Mouse (Mus musculus) limb, embryonic 15.5 days (tissue): ENCODE measurements around the gene Gzmm. TPM values are rescaled to one million over a fixed set of nuclear protein-coding genes. Genes with fewer than 3 reads are reported as not detected.
A peak's percentile ranks its signal among the peaks of the same experiment; 100 is the strongest.

Source experiments
- ATAC-seq: fragments of 200-750 bp; cut with Nextera tagmentation; 2 replicates; pipeline ENCODE4 v1.8.0; 2017; ENCODE audit warnings: low read depth, moderate TSS enrichment; ENCODE audit not compliant: insufficient number of reproducible peaks, low FRiP score, low TSS enrichment
- H3K27ac ChIP-seq: fragments of 300-500 bp; sonication (generic); 2 replicates; pipeline ENCODE4 v1.5.1; 2015; ENCODE audit warnings: moderate library complexity, mild to moderate bottlenecking, inconsistent platforms
- H3K27me3 ChIP-seq: fragments of 300-500 bp; sonication (generic); 2 replicates; pipeline ENCODE4 v1.6.1; 2015; ENCODE audit warnings: inconsistent platforms
- H3K36me3 ChIP-seq: fragments of 300-500 bp; sonication (generic); 2 replicates; pipeline ENCODE4 v1.6.1; 2015; ENCODE audit warnings: inconsistent platforms
- H3K4me1 ChIP-seq: fragments of 300-500 bp; sonication (generic); 2 replicates; pipeline ENCODE4 v1.6.1; 2015; ENCODE audit warnings: inconsistent platforms
- H3K4me2 ChIP-seq: fragments of 300-500 bp; sonication (generic); 2 replicates; pipeline ENCODE4 v1.6.1; 2015; ENCODE audit warnings: mild to moderate bottlenecking, inconsistent platforms
- H3K4me3 ChIP-seq: fragments of 300-500 bp; sonication (generic); 2 replicates; pipeline ENCODE4 v1.5.1; 2015; ENCODE audit warnings: mild to moderate bottlenecking, inconsistent platforms
- H3K9ac ChIP-seq: fragments of 300-500 bp; sonication (generic); 2 replicates; pipeline ENCODE4 v1.6.1; 2015; ENCODE audit warnings: inconsistent platforms
- H3K9me3 ChIP-seq: fragments of 300-500 bp; sonication (generic); 2 replicates; pipeline ENCODE4 v1.6.1; 2016; ENCODE audit warnings: inconsistent platforms
- WGBS: fragments of 180-500 bp; shearing (Covaris S2); methylation state at CpG from one replicate; pipeline ENCODE4 v1.1.7; 2015; 5-methylcytosine and 5-hydroxymethylcytosine counted together
- polyA plus RNA-seq: library from polyadenylated mRNA; unstranded; fragments of >200 nt; fragmentation: Nextera tagmentation; extraction: Ambion mirVana; gene quantifications from 2 replicates; pipeline ENCODE4 v1.2.1, GENCODE M21; 2015

The Gzmm gene
- polyA plus RNA-seq, 1 experiment from 2014 or later = 0.86 TPM

DNA sequence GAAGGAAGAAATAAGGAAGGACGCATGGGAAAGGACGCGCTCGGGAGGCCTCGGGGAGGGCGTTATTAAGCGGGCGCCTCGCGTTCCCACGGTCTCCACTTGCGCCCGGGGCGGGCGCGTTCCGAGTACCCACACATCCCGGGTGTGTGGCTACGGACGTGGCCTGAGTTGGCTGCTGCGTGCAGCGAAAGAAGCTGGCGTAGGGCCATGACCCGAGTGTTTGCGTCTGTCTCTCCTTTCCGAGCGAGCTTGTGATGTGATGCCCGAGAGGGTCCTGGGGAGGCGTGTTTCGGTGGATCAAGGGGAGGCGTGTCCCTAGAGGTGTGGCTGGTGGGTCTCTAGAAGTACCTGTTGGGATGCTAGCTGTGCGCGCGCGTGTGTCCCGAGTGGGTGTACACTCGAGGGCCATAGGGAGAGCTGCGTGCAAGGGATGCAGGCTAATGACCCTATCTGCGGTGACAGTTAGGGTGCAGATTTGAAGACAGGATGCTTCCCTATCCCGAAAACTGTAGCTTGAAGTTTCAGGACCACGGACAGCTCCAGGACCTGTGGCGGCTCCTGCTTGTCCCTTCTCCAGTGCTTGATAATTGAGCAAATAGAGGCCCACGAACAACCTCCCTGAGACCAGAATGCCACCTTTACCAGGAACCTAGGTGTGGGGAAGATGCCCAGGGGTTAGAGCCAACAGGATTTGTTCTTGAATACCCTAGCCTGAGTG is 29.0 kb downstream of the Gzmm start:
- 5% methylated on average over 43 of the region's 43 CpGs for WGBS
- no peaks in the 10 kb centered on the region for H3K9me3 ChIP-seq
- H3K27ac ChIP-seq = no peak overlapping the region
- peak overlapping the region; percentile 54 for H3K4me3 ChIP-seq
- no peak overlapping the region for H3K9ac ChIP-seq
- H3K4me1 ChIP-seq = peaks cover 18% of the 10 kb centered on the region
- peaks cover 74% of the 10 kb centered on the region for H3K27me3 ChIP-seq
- peak overlapping the region; percentile 97 for H3K4me2 ChIP-seq
- no peak for ATAC-seq
- no peaks in the 10 kb centered on the region for H3K36me3 ChIP-seq

DNA sequence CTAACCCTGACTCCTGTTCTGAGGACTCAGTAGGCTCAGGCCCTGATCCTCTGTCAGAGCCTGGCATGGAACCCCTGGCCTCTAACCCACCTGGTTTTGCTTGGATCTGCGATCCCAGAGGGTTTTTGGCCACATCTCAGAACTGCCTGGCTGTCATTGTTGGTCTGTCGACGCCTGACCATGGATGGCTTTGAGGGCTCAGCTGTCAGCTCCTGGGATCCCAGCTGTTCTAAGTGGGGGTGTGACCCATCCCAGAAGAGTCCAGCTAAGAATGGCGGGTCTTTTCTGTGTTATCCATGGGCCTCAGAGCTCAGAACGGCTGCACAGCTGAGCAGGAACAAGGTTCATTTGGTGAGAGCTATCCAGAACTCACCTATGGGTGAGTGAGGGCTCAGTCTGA is 32.3 kb downstream of the Gzmm start:
- H3K4me1 ChIP-seq = peaks cover 18% of the 10 kb centered on the region
- no peak overlapping the region for H3K4me2 ChIP-seq
- no peak for ATAC-seq
- peaks cover 45% of the 10 kb centered on the region for H3K27me3 ChIP-seq
- H3K27ac ChIP-seq = no peak overlapping the region
- no peaks in the 10 kb centered on the region for H3K36me3 ChIP-seq
- H3K9me3 ChIP-seq = no peaks in the 10 kb centered on the region
- WGBS = 69% methylated on average over 5 of the region's 5 CpGs
- H3K4me3 ChIP-seq = no peak overlapping the region
- H3K9ac ChIP-seq = no peak overlapping the region

DNA sequence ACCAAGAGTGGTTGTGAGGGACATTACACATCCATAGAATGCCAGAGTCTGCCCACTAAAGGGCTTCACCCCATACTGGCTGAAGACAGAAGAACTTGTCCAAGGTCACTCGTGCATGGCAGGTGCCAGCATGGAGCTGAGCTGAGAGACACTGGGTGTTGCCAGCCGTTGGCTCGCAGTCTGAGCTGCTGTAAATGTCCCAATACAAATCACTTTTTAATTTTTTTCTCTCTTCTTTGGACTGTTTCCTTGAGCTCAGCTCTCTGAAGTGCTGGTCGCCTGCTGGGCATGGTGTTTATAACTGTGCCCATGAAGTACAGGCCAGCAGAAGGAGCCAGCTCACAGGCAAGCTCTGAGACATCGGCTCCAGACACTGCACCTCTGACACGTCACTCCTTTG is 34.2 kb downstream of the Gzmm start:
- H3K27ac ChIP-seq = no peak overlapping the region
- ATAC-seq = no peak
- H3K9ac ChIP-seq = no peak overlapping the region
- no peaks in the 10 kb centered on the region for H3K9me3 ChIP-seq
- no peaks in the 10 kb centered on the region for H3K36me3 ChIP-seq
- WGBS = 70% methylated on average over 6 of the region's 6 CpGs
- no peaks in the 10 kb centered on the region for H3K4me1 ChIP-seq
- H3K27me3 ChIP-seq = peaks cover 25% of the 10 kb centered on the region
- H3K4me3 ChIP-seq = no peak overlapping the region
- H3K4me2 ChIP-seq = no peak overlapping the region

DNA sequence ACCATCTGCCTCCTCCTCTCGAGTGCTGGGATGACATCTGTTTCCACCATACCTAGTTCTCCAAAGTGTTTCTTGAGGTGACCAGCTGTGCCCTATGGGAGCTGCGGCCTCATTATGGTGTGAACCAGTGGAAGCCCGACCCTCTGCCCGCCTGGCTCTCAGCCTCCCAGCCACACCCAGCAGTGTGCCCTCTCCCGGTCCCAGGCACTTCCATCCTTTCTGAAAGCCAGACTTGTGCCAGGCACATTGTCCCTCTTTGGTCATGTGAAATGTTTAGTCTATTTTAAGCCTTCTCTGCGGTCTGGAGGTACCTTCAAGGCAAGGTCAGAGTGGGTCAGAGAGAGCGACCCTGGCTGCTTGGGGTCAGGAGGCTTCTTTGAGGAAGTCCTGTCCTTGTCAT is 34.9 kb downstream of the Gzmm start:
- H3K4me3 ChIP-seq = no peak overlapping the region
- H3K27ac ChIP-seq = no peak overlapping the region
- 74% methylated on average over 7 of the region's 7 CpGs for WGBS
- H3K4me1 ChIP-seq = no peaks in the 10 kb centered on the region
- H3K9me3 ChIP-seq = no peaks in the 10 kb centered on the region
- H3K36me3 ChIP-seq = no peaks in the 10 kb centered on the region
- ATAC-seq = no peak
- no peak overlapping the region for H3K9ac ChIP-seq
- no peak overlapping the region for H3K4me2 ChIP-seq
- peaks cover 19% of the 10 kb centered on the region for H3K27me3 ChIP-seq

DNA sequence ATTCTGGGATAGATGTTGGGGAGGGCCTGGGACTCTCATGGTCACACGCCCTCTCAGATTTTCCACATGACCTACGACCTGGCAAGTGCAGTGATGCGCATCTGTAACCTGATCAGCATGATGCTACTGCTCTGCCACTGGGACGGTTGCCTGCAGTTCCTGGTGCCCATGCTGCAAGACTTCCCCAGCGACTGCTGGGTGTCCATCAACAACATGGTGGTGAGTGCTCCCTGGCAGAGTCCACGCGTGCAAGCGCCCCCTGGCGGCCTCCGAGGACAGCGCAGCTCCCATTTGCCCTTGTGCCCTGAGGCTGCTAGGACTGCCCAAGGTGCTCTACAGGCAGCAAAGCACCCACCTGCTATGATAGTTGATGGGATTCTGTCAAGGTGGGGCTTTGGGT is 37.3 kb downstream of the Gzmm start:
- Histone ChIP-seq H3K36me3 (no peaks in the 10 kb centered on the region), H3K4me2 (no peak overlapping the region), H3K9ac (no peak overlapping the region), H3K27me3 (peaks cover 4% of the 10 kb centered on the region; the same call in 1 of the 2 replicates), H3K9me3 (no peaks in the 10 kb centered on the region), H3K27ac (no peak overlapping the region), H3K4me1 (0 out of 2 replicates have a peak, but pooled peaks cover 3% of the 10 kb centered on the region), H3K4me3 (no peak overlapping the region)
- WGBS = 39% methylated on average over 11 of the region's 11 CpGs
- ATAC-seq = no peak

DNA sequence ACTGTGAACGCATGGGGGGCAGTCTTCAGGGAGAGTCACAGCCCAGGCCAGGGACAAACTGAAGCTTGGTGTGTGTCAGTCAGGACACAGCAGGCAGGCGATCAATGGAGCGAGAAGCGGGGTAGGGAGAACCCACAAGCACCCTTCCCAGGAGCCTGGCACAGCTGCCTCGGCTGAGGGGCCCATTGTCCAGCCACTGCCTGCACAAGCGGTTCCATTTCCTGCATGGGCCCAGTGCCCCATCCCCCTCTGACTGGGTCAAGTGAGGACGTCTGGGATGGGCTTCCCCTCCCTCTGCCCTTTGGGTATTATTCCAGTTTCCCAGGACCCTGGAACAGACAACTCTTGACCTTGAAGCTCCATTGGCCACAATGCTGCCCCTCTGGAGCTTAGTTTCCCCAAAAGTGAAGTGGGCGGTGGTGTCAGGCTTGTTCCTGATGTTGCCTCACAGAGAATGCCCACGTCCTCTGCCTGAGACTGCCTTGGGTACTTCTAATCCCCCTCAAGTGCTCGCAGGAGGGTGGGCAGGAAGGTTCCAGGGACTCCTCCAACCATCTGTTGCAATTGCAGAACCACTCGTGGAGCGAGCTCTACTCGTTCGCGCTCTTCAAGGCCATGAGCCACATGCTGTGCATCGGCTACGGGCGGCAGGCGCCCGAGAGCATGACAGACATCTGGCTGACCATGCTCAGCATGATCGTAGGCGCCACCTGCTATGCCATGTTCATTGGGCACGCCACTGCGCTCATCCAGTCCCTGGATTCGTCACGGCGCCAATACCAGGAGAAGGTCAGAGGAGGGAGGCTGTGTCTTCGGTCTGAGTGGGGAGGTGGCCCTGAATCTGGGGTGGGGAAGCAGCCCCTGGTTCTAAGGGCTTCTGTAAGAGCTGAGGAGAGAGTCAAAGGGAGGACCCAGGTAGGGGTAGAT is 39.8 kb downstream of the Gzmm start:
- no peak for ATAC-seq
- 74% methylated on average over 28 of the region's 28 CpGs for WGBS
- H3K36me3 ChIP-seq = peaks cover 10% of the 10 kb centered on the region; the same call in 1 of the 2 replicates
- H3K9ac ChIP-seq = no peak overlapping the region
- H3K4me1 ChIP-seq = 0 out of 2 replicates have a peak, but pooled peaks cover 3% of the 10 kb centered on the region
- H3K27me3 ChIP-seq = no peaks in the 10 kb centered on the region
- H3K9me3 ChIP-seq = no peaks in the 10 kb centered on the region
- H3K27ac ChIP-seq = no peak overlapping the region
- H3K4me2 ChIP-seq = no peak overlapping the region
- H3K4me3 ChIP-seq = no peak overlapping the region

DNA sequence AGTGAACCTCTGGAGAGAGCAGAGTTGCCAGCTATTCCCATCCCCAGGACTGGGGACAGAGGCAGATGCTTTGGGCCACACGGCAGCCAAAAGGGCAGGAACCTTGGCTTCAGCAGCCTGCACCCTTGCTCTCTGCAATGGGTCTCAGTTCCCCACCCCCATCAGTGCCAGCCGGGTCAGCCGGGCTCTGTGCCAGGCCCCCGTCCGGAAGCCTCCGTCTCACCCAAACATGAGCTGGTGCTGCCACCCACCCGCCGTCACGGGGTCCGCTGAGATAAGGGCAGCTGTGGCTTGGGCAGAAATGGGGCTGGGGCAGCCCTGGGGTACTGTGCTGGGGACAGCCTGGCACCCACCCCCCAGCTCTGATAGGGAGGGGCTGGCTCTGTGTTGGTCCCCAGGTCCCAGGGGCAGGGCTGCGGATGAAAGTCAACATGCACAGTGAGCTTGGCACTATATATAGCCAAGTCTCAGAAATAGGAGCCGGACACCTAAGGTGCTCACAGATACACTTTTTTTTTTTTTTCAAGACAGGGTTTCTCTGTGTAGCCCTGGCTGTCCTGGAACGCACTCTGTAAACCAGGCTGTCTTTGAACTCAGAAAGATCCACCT is 40.6 kb downstream of the Gzmm start:
- Histone ChIP-seq H3K36me3 (peaks cover 19% of the 10 kb centered on the region), H3K27me3 (no peaks in the 10 kb centered on the region), H3K27ac (no peak overlapping the region), H3K9me3 (no peaks in the 10 kb centered on the region), H3K4me3 (no peak overlapping the region), H3K4me1 (0 out of 2 replicates have a peak, but pooled peaks cover 3% of the 10 kb centered on the region), H3K4me2 (no peak overlapping the region), H3K9ac (no peak overlapping the region)
- ATAC-seq = no peak
- 84% methylated on average over 13 of the region's 13 CpGs for WGBS

DNA sequence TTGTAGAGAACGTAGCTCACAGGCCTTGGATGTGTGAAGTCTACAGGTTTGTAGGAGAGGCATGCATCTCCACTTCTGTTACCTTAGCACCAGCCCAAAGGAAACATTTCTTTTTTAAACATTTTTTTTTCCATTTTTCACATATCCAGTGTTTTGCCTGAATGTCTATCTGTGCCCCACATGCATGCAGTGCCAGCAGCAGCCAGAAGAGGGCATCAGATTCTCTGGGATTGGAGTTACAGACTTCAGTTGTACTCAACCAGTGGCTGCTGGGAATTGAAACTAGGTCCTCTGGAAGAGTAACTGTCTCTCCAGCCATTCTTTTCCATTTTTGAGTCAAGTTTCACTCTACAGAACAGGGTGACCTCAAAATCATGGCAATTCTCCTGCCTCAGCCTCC is 43.7 kb downstream of the Gzmm start:
- Histone ChIP-seq H3K4me2 (no peak overlapping the region), H3K27me3 (peaks cover 20% of the 10 kb centered on the region), H3K9me3 (0 out of 2 replicates have a peak, but pooled peaks cover 3% of the 10 kb centered on the region), H3K36me3 (peaks cover 49% of the 10 kb centered on the region), H3K9ac (no peak overlapping the region), H3K27ac (no peak overlapping the region), H3K4me1 (0 out of 2 replicates have a peak, but pooled peaks cover 8% of the 10 kb centered on the region), H3K4me3 (no peak overlapping the region)
- WGBS = 96% methylated on average over 1 of the region's 1 CpGs
- no peak for ATAC-seq

DNA sequence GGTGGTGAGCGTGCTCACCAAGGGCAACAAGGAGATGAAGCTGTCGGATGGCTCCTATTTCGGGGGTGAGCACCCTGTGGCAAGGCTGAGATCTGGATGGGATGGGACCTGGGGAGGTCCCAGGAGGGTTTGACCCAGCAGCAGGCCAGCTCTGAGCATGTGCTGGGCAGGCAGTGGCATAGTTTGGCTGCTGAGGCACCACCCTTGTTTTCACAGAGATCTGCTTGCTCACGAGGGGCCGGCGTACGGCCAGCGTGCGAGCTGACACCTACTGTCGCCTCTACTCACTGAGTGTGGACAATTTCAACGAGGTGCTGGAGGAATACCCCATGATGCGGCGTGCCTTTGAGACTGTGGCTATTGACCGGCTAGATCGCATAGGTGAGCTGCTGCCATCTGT is 45.0 kb downstream of the Gzmm start:
- H3K27ac ChIP-seq = no peak overlapping the region
- 93% methylated on average over 15 of the region's 15 CpGs for WGBS
- no peak for ATAC-seq
- H3K36me3 ChIP-seq = peaks cover 62% of the 10 kb centered on the region
- H3K4me2 ChIP-seq = no peak overlapping the region
- 0 out of 2 replicates have a peak, but pooled peaks cover 8% of the 10 kb centered on the region for H3K4me1 ChIP-seq
- H3K27me3 ChIP-seq = peaks cover 20% of the 10 kb centered on the region
- H3K9me3 ChIP-seq = peaks cover 16% of the 10 kb centered on the region
- H3K9ac ChIP-seq = no peak overlapping the region
- no peak overlapping the region for H3K4me3 ChIP-seq

DNA sequence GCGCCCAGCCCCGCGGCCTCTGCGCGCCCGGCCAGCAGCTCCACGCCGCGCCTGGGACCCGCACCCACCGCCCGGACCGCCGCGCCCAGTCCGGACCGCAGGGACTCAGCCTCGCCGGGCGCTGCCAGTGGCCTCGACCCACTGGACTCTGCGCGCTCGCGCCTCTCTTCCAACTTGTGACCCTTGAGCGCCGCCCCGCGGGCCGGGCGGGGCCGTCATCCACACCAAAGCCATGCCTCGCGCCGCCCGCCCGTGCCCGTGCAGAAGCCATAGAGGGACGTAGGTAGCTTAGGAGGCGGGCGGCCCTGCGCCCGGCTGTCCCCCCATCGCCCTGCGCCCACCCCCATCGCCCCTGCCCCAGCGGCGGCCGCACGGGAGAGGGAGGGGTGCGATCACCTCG is 46.5 kb downstream of the Gzmm start:
- H3K36me3 ChIP-seq = peaks cover 78% of the 10 kb centered on the region
- H3K4me3 ChIP-seq = no peak overlapping the region
- 37% methylated on average over 43 of the region's 52 CpGs for WGBS
- 0 out of 2 replicates have a peak, but pooled peaks cover 5% of the 10 kb centered on the region for H3K4me1 ChIP-seq
- peaks cover 20% of the 10 kb centered on the region for H3K27me3 ChIP-seq
- ATAC-seq = no peak
- peaks cover 30% of the 10 kb centered on the region for H3K9me3 ChIP-seq
- no peak overlapping the region for H3K4me2 ChIP-seq
- H3K27ac ChIP-seq = no peak overlapping the region
- H3K9ac ChIP-seq = no peak overlapping the region

DNA sequence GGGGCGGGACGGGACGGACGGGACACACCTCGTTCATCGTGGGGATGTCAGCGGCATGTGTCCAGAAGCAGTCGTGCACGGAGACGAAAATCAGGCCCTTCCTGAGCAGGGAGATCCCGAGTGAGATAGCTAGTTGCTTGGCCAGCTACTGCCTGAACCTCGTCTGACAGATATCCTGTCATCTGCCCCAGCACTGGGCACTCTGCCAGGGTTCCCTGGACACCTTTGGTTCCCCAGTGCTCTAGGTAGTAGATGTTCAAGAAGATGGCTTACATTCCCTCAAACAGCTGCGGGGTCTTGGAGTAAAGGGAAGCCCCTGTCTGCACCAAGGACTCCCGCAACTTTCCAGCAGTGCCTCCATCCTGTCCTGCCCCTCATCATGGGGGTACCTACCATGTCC is 47.9 kb downstream of the Gzmm start:
- Histone ChIP-seq H3K4me1 (0 out of 2 replicates have a peak, but pooled peaks cover 5% of the 10 kb centered on the region), H3K4me2 (no peak overlapping the region), H3K27ac (no peak overlapping the region), H3K36me3 (peaks cover 91% of the 10 kb centered on the region), H3K4me3 (no peak overlapping the region), H3K27me3 (peaks cover 20% of the 10 kb centered on the region), H3K9me3 (peaks cover 30% of the 10 kb centered on the region), H3K9ac (no peak overlapping the region)
- no peak for ATAC-seq
- WGBS = 85% methylated on average over 14 of the region's 14 CpGs
